Comparison of ENCODE assay signal across 10 mouse cellular contexts in the genomic region with DNA sequence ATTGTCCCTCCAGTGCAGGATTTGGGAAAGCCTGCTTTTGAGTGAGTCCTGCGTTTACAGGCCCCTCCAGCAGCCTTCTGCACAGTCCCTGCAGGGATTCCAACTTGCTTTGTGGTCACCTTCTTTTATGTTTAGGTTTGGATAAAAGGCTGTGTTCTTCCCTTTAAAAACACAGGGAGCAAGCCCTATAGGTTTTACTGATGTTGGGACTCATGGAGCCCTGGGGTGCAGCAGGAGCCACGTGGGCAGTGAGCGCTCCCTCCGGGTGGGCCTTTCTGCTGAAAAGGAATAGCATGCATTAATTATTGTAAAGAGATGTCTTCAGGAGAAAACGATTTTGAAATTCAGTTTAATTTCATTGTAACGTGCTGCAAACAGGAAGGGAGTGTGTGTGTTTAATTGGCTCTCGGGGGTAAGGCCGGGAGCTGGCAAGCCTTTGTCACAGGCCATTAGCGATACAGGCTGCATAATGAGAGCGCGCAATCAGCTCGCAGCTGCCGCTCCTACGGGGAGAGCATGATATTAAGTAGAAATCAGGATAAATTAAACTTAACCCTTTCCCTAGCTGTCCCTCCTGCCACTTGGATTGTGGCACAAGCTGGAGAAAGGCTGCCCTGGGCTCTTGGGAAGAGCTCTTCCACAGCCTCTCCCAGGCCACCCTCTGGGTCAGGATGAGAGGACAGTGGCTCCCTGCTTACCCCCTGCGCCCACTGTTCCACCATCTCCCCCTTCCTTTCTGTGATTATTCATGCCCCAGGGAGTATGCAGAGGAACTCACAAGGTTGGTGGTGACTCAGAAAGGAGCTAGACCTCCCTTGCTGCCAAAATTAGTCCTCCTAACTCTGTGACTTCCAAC. TPM values are rescaled to one million over a fixed set of nuclear protein-coding genes. Genes with fewer than 3 reads are reported as not detected.
DNase-seq lines count a peak whose midpoint lies in the region; ATAC-seq and TF ChIP-seq lines count a peak whose summit lies in the region.
"Had no signal": no experiment of that assay in that cellular context is flagged by ENCODE, and none has a peak within 500 bp of the region (broad histone marks: within the 10 kb centered on the region; RNA-seq: fewer than 3 reads in every experiment).

No protein-coding gene starts in this region.

- no peak for DNase-seq in kidney, adult 18-20 months
- DNase-seq in embryo, embryonic 11 days: peak; percentile 67
- peak; percentile 87 for DNase-seq in midbrain, postnatal 0 days (ENCODE audit: low spot score)
- DNase-seq in left cerebral cortex, adult 11 months (ENCODE audit: low spot score): no peak

- WGBS in kidney, embryonic 15.5 days: 29% methylated on average over 15 of the region's 15 CpGs
- WGBS in hindbrain, embryonic 13.5 days: 12% methylated on average over 15 of the region's 15 CpGs
- WGBS in midbrain, postnatal 0 days: 10% methylated on average over 15 of the region's 15 CpGs
- WGBS in liver, embryonic 12.5 days (ENCODE audit: insufficient replicate concordance): 75% methylated on average over 15 of the region's 15 CpGs

- H3K4me3 ChIP-seq in kidney, embryonic 15.5 days (replicated peaks): no peak overlapping the region
- H3K4me3 ChIP-seq in hindbrain, embryonic 13.5 days: no peak overlapping the region
- H3K4me3 ChIP-seq in midbrain, postnatal 0 days (ENCODE audit: low read depth, low read length): no peak overlapping the region
- H3K4me3 ChIP-seq in liver, embryonic 12.5 days: no peak overlapping the region

- H3K27ac ChIP-seq in kidney, embryonic 15.5 days: no peak overlapping the region
- peak overlapping the region; percentile 96 for H3K27ac ChIP-seq in hindbrain, embryonic 13.5 days
- peak overlapping the region; percentile 58 for H3K27ac ChIP-seq in midbrain, postnatal 0 days (ENCODE audit: low read depth, low read length)
- no peak overlapping the region for H3K27ac ChIP-seq in liver, embryonic 12.5 days

- peak overlapping the region; percentile 15; the same call in 1 of the 2 replicates for H3K4me2 ChIP-seq in kidney, embryonic 15.5 days
- peak overlapping the region; percentile 22; the same call in 1 of the 2 replicates for H3K4me2 ChIP-seq in hindbrain, embryonic 13.5 days
- H3K4me2 ChIP-seq in midbrain, postnatal 0 days (ENCODE audit: low read depth, low read length, poor library complexity, severe bottlenecking): no peak overlapping the region
- H3K4me2 ChIP-seq in liver, embryonic 12.5 days: no peak overlapping the region
- H3K4me2 ChIP-seq: liver, embryonic 11.5 days had no signal

- H3K27me3 ChIP-seq in kidney, embryonic 15.5 days: peaks cover 4% of the 10 kb centered on the region; the same call in 1 of the 2 replicates
- H3K27me3 ChIP-seq in hindbrain, embryonic 13.5 days: no peaks in the 10 kb centered on the region
- H3K27me3 ChIP-seq in midbrain, postnatal 0 days (ENCODE audit: insufficient read depth, low read length): no peaks in the 10 kb centered on the region
- H3K27me3 ChIP-seq in liver, embryonic 12.5 days (replicated peaks): peaks cover 4% of the 10 kb centered on the region
- H3K27me3 ChIP-seq: CH12.LX had no signal

- H3K4me1 ChIP-seq in kidney, embryonic 15.5 days: peaks cover 43% of the 10 kb centered on the region
- peaks cover 63% of the 10 kb centered on the region for H3K4me1 ChIP-seq in hindbrain, embryonic 13.5 days (replicated peaks)
- H3K4me1 ChIP-seq in midbrain, postnatal 0 days (ENCODE audit: insufficient read depth, low read length): peaks cover 17% of the 10 kb centered on the region
- H3K4me1 ChIP-seq in liver, embryonic 12.5 days: no peaks in the 10 kb centered on the region

- H3K9ac ChIP-seq in kidney, embryonic 15.5 days: no peak overlapping the region
- peak overlapping the region; percentile 43 for H3K9ac ChIP-seq in hindbrain, embryonic 13.5 days
- peak overlapping the region; percentile 33; the same call in 1 of the 2 replicates for H3K9ac ChIP-seq in midbrain, postnatal 0 days (replicated peaks; ENCODE audit: low read length, poor library complexity, severe bottlenecking)
- H3K9ac ChIP-seq in liver, embryonic 12.5 days: no peak overlapping the region

- H3K9me3 ChIP-seq in kidney, embryonic 15.5 days (replicated peaks): no peaks in the 10 kb centered on the region
- no peaks in the 10 kb centered on the region for H3K9me3 ChIP-seq in hindbrain, embryonic 13.5 days
- H3K9me3 ChIP-seq in midbrain, postnatal 0 days (ENCODE audit: low read length): no peaks in the 10 kb centered on the region
- H3K9me3 ChIP-seq in liver, embryonic 12.5 days (replicated peaks): no peaks in the 10 kb centered on the region

- 0 out of 2 replicates have a peak, but pooled peaks have one; percentile 43 for ATAC-seq in kidney, embryonic 15.5 days (replicated peaks; ENCODE audit: low FRiP score)
- peak; percentile 88 for ATAC-seq in hindbrain, embryonic 13.5 days (ENCODE audit: low FRiP score)
- peak; percentile 73 for ATAC-seq in midbrain, postnatal 0 days (ENCODE audit: low FRiP score)
- no peak for ATAC-seq in liver, embryonic 12.5 days
- no peak for ATAC-seq in megakaryocyte progenitor cell, adult 5-6 weeks (replicated peaks; ENCODE audit: poor library complexity)

- no peak for TF ChIP-seq CTCF in midbrain, postnatal 0 days (IDR thresholded peaks at IDR 0.05)

- H3K36me3 ChIP-seq in kidney, embryonic 15.5 days: peaks cover 5% of the 10 kb centered on the region; the same call in 1 of the 2 replicates
- H3K36me3 ChIP-seq in hindbrain, embryonic 13.5 days: 0 out of 2 replicates have a peak, but pooled peaks cover 6% of the 10 kb centered on the region
- no peaks in the 10 kb centered on the region; the same call in 1 of the 2 replicates for H3K36me3 ChIP-seq in midbrain, postnatal 0 days (ENCODE audit: insufficient read depth, low read length)
- H3K36me3 ChIP-seq in liver, embryonic 12.5 days: peaks cover 10% of the 10 kb centered on the region

RNA-seq across cellular contexts. Expression of gene Acsf3, which starts 28.8 kb away (rescaled TPM):
- polyA plus RNA-seq in kidney, embryonic 15.5 days (2015; fragmentation: Nextera tagmentation; extraction: Ambion mirVana): 18.1 and 21.0 TPM in 2 replicates
- polyA plus RNA-seq in hindbrain, embryonic 13.5 days (2015; fragmentation: Nextera tagmentation; extraction: Ambion mirVana): 16.2 and 17.4 TPM in 2 replicates
- 22.1 and 22.7 TPM in 2 replicates for total RNA-seq in midbrain, postnatal 0 days (2014; rRNA removed)
- 18.8 and 18.9 TPM in 2 replicates for polyA plus RNA-seq in midbrain, postnatal 0 days (2015; fragmentation: Nextera tagmentation; extraction: Ambion mirVana)
- 10.8 and 11.3 TPM in 2 replicates for polyA plus RNA-seq in liver, embryonic 12.5 days (2016; fragmentation: Nextera tagmentation; extraction: Ambion mirVana)
- 4.5 and 5.5 TPM in 2 replicates for total RNA-seq in megakaryocyte progenitor cell, adult 5-6 weeks (2015)
- 5.7 and 6.6 TPM in 2 replicates for total RNA-seq in megakaryocyte progenitor cell, adult 5-6 weeks (2017)

RNA-seq across cellular contexts. Expression of gene Cdh15, which starts 43.6 kb away (rescaled TPM):
- polyA plus RNA-seq in kidney, embryonic 15.5 days (2015; fragmentation: Nextera tagmentation; extraction: Ambion mirVana): 2.3 and 3.2 TPM in 2 replicates
- polyA plus RNA-seq in hindbrain, embryonic 13.5 days (2015; fragmentation: Nextera tagmentation; extraction: Ambion mirVana): 1.5 and 1.8 TPM in 2 replicates
- 0.14 and 1.8 TPM in 2 replicates for total RNA-seq in midbrain, postnatal 0 days (2014; rRNA removed)
- 3.5 and 4.0 TPM in 2 replicates for polyA plus RNA-seq in midbrain, postnatal 0 days (2015; fragmentation: Nextera tagmentation; extraction: Ambion mirVana)
- polyA plus RNA-seq in liver, embryonic 12.5 days (2016; fragmentation: Nextera tagmentation; extraction: Ambion mirVana): 0.17 and 0.66 TPM in 2 replicates
- total RNA-seq in megakaryocyte progenitor cell, adult 5-6 weeks (2015): not detected in 2 replicates
- total RNA-seq in megakaryocyte progenitor cell, adult 5-6 weeks (2017): not detected in 2 replicates
- total RNA-seq: CH12.LX had no signal

Comparison
In these comparisons a context has a peak if more than half of its experiments do, and no peak if none do; other contexts are left out.
1. ATAC-seq: peak in kidney, embryonic 15.5 days (single experiment), hindbrain, embryonic 13.5 days (single experiment) and midbrain, postnatal 0 days (single experiment); none in liver, embryonic 12.5 days (single experiment) and megakaryocyte progenitor cell, adult 5-6 weeks (single experiment).
2. H3K27ac ChIP-seq: peak in hindbrain, embryonic 13.5 days (single experiment) and midbrain, postnatal 0 days (single experiment); none in kidney, embryonic 15.5 days (single experiment) and liver, embryonic 12.5 days (single experiment).
3. H3K4me2 ChIP-seq: peak in kidney, embryonic 15.5 days (single experiment) and hindbrain, embryonic 13.5 days (single experiment); none in midbrain, postnatal 0 days (single experiment) and liver, embryonic 12.5 days (single experiment).
4. H3K9ac ChIP-seq: peak in hindbrain, embryonic 13.5 days (single experiment) and midbrain, postnatal 0 days (single experiment); none in kidney, embryonic 15.5 days (single experiment) and liver, embryonic 12.5 days (single experiment).
5. DNase-seq: peak in embryo, embryonic 11 days (single experiment) and midbrain, postnatal 0 days (single experiment); none in kidney, adult 18-20 months (single experiment) and left cerebral cortex, adult 11 months (single experiment).